Mouse (Mus musculus): ENCODE data around the gene Srsf3.
"Not testable (repeated sequence)": the region's sequence is repeated elsewhere in the genome, so short reads cannot be mapped to it uniquely, and the experiment has no call there.

Gene Srsf3

DNA sequence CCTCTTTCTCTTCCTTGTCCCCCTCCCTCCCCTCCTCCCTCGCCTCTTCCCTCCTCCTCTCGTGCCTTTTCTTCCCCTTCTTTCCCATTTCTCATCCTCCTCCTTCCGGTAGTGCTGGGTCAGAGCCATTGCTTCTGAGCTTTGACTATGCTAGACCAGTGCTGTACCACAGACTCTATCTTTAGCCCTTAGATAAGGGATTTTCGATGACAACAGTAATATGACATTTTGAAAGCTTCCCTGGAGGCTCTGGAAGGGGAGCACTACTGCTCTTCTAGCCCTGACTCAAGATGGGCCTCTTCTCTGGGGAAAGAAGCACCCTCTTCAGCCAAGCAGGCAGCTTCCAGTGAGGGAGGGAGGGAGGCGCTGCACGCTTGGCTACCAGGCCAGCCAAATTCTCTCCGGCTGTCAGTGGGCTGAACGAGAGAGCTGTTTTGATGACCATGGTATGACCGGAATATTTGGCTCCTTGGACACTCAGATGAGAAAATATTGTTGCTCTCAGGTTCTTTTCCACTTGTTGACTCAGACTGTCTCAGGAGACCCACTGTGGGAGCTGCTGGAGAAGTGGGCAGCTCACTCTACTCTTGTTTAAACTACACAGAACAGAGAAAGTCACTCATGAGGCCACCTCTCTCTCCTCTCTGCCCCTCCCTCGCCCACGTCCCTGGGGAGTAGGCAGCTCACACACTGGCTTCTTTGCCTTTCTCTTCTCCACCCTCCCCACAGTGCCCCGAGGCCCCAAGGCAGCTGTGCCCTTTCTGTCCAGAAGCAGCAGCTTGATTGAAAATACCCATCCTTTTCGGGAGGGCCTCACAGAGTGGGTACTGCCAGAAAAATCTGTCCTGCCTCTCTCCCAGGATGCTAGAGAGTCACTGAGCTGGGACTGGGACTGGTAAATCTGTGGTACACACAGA lies 29.9 kb downstream of the Srsf3 start:
- peak; percentile 78 for DNase-seq (ENCODE audit: extremely low read depth, insufficient read length, low spot score)

- peak; percentile 57 for DNase-seq (ENCODE audit: extremely low read depth, insufficient read length, low spot score)
Observed at GRCm38 (mm10) chr17:29063121-29063987, 30.9 kb downstream of the Srsf3 start.

DNA sequence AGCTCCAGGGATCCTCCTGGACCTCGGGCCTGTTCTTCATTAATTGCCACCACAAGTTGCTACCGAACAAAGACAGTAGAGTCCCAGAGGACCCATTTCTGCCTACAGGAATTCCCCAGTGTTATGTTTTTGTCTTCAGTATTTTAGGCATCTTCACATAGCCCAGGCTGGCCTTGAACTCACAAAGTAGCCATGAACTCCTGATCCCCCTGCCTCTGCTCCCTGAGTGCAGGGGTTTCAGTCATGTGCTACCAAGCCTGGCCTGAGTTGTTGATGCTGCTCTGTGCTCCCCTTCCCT lies 31.5 kb downstream of the Srsf3 start:
- no peak for DNase-seq (ENCODE audit: extremely low read depth, insufficient read length, low spot score)

GRCm38 (mm10) chr17:29065245-29065940 lies 33.0 kb downstream of the Srsf3 start:
- no peak for DNase-seq (ENCODE audit: extremely low read depth, insufficient read length, low spot score)

- no peak for DNase-seq (ENCODE audit: extremely low read depth, insufficient read length, low spot score)
Observed at GRCm38 (mm10) chr17:29065971-29066370, 33.5 kb downstream of the Srsf3 start.

- not testable (repeated sequence) for DNase-seq (ENCODE audit: extremely low read depth, insufficient read length, low spot score)
Observed at GRCm38 (mm10) chr17:29067416-29067815, 35.0 kb downstream of the Srsf3 start.

DNA sequence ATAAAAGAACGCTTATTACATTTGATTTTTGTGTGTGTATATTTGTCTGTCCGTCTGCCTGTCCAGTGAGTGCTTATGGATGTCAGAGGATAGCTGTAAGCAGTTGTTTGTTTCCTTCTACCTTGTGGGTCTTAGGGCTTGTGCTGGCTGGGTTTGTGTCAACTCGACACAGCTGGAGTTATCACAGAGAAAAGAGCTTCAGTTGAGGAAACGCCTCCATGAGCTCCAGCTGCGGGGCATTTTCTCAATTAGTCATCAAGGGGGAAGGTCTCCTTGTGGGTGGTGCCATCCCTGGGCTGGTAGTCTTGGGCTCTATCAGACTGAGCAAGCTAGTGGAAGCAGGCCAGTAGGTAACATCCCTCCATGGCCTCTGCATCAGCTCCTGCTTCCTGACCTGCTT lies 35.4 kb downstream of the Srsf3 start:
- no peak for DNase-seq (ENCODE audit: extremely low read depth, insufficient read length, low spot score)

- no peak for DNase-seq (ENCODE audit: extremely low read depth, insufficient read length, low spot score)
Observed at GRCm38 (mm10) chr17:29069063-29069462, 36.6 kb downstream of the Srsf3 start.

DNA sequence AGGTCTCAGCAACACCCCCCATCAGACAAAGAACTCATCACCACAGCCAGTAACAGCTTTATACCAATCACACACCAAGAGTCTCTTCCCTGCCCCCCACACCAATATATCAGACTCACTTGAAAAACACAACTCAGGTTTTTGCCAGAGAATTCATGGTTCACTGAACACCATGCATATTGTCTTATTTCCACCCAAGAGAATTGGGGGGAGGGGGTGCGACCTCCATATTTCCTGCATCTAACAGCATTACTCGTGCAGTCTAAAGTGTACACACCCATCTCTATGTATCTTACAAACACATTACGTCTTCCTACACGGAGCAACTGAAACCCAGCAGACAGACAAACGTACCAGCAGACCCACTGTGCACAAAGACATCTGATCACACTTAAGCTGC lies 39.4 kb downstream of the Srsf3 start:
- no peak for DNase-seq (ENCODE audit: extremely low read depth, insufficient read length, low spot score)

DNA sequence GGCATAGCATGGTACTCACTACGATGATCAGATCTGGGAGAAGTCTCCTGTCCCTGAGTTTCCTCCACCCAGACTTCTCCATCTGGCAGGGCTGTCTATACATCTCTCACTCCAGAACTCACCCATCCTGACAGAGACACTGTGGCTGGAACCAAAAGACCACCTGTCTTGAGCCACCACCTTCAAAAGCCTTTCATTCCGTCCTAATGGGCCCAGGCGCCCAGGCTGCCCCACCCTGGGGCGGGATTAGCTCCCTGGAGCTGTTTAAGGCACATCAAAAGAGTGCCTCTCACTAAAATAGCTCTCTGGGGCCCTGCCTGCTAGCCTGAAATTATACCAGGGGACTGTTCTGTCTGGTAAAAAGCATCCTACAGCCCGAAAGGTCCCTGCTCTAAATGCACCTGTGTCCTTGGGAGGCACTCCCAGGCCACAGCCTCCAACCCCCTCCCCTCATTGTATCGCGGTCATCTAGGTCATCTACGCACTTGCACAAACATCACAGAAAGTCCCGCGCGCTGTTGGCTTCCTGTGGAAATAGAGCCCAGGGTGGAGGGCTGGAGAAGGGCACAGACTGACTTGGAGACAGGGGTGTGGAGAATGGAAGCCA lies 40.4 kb downstream of the Srsf3 start:
- DNase-seq (ENCODE audit: extremely low read depth, insufficient read length, low spot score): no peak

GRCm38 (mm10) chr17:29073313-29073712 lies 40.9 kb downstream of the Srsf3 start:
- DNase-seq (ENCODE audit: extremely low read depth, insufficient read length, low spot score): no peak

GRCm38 (mm10) chr17:29074085-29074484 lies 41.7 kb downstream of the Srsf3 start:
- no peak for DNase-seq (ENCODE audit: extremely low read depth, insufficient read length, low spot score)

DNA sequence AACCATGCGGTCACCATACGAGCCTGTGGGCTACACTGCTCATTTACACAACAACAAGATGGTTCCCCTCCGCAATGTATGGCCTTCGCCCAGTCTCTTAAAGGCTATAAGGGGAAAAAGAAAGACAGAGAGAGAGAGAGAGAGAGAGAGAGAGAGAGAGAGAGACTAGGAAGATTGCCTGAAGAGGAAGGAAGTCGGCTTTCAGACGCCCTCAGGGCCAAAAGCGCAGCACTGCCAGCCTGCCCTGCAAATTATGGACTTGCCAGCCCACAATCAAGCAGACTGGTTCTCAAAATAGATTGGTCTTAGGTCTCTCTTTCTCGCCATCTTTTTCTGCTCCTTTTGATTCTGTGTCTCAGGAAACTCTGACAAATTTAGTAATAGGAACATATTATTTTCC lies 43.8 kb downstream of the Srsf3 start:
- DNase-seq (ENCODE audit: extremely low read depth, insufficient read length, low spot score): no peak

DNA sequence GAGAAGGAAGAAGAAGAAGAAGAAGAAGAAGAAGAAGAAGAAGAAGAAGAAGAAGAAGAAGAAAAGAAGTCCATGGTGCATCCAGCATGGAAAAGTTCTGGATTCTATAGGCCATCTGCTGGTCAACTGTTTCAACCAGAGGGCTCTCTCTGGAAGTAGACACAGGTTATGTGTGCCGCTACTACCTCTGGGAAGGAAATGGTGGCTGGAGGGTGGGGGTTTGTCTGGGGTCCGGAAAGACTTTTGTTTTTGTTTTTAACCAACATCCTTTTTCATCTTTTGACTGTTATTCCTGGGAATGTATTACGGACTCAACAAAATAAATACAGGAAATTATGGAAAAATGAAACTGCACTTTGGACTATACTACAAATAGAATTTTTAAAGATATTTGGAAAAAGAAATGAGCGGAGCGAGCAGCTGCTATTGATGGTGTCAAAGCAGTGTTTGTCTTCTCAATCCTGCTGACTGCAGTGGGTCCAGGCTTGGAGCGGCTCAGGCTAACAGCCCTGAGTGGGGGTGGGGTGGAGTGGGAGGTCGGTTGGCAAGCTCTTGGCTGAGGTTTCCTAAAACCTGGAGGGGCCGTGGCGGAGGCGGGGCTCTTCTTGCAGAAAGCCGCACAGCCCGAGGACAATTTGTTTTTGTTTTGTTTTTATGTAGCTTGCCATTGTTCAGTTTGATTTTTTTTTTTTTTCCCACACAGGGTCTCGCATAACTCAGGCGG lies 45.5 kb downstream of the Srsf3 start:
- peak; percentile 72 for DNase-seq (ENCODE audit: extremely low read depth, insufficient read length, low spot score)

GRCm38 (mm10) chr17:29078519-29079383 lies 46.3 kb downstream of the Srsf3 start:
- DNase-seq (ENCODE audit: extremely low read depth, insufficient read length, low spot score): peak; percentile 92

GRCm38 (mm10) chr17:29080758-29081617 lies 48.6 kb downstream of the Srsf3 start:
- DNase-seq (ENCODE audit: extremely low read depth, insufficient read length, low spot score): no peak

DNA sequence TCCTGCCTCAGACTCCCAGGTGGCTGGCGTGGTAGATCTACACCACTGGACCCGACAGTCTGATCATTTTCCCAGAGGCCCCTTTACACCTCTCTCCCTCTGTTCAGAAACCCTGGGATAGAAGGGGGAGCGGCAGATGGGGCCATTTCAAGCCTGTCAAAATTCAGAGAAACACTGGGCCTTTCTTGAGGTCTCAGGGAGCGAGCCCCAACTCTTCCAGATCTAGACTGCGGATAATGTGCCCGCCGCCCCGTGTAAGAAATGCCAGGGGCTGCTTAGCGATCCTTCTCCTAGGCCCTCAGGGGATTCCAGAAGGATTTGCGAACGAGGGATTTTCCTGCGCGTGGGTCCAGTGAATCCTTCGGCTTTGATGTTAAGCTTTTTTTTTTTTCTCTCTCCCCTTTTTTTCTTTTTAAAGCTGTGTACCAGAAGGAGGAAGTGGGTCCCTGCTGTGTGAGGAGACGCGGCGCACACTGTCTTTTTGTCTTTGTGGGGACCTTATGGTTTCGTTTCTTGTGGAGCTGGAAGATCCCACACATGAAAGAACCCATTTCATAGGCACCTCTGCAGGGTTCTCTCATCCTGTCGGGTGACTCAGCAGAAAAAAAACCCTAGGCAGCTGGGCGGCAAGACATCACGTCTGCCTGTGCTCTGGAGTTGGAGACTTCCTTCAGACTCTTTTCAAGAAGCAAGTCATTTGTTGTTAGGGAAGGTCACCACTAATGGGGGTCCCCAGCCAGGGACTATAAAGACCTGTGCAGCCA lies 49.4 kb downstream of the Srsf3 start:
- no peak for DNase-seq (ENCODE audit: extremely low read depth, insufficient read length, low spot score)

GRCm38 (mm10) chr17:29083586-29083985 lies 51.2 kb downstream of the Srsf3 start:
- no peak for DNase-seq (ENCODE audit: extremely low read depth, insufficient read length, low spot score)

Measured in 3134 (cell line).